ENCODE assay signal across 32 mouse cellular contexts in the genomic region with DNA sequence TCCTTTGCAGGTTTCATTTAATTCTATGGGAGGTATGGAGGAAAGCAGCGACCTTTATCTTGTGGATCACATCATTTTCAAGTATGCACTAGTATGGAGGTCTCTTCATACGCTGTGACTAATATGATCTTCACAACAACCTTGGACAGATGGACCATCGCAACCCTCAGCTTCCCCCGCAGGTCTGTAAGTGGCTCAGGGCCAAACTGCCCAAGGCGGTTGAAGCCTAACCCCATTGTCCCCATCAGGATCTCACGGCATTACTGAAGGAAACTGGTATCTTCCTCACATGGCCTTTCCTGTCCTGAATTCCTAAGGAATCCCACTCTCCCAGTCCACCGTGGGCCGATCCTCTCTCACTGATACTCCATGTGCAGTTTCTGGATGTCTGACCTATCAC.
"Had no signal": no experiment of that assay in that cellular context is flagged by ENCODE, and none has a peak within 500 bp of the region (broad histone marks: within the 10 kb centered on the region; RNA-seq: fewer than 3 reads in every experiment).

No protein-coding gene starts in this region.

- H3K9ac ChIP-seq: limb, embryonic 12.5 days; limb, embryonic 13.5 days; limb, embryonic 15.5 days; liver, embryonic 12.5 days; liver, embryonic 13.5 days; liver, embryonic 14.5 days; liver, embryonic 15.5 days; liver, postnatal 0 days; lung, embryonic 14.5 days; lung, embryonic 15.5 days; midbrain, embryonic 12.5 days; midbrain, embryonic 13.5 days; midbrain, embryonic 15.5 days; neural tube, embryonic 12.5 days; neural tube, embryonic 13.5 days had no signal

- H3K9me3 ChIP-seq: limb, embryonic 10.5 days; limb, embryonic 12.5 days; limb, embryonic 13.5 days; limb, embryonic 15.5 days; liver, embryonic 12.5 days; liver, embryonic 13.5 days; liver, embryonic 15.5 days; lung, embryonic 15.5 days; megakaryocyte, embryonic 14.5 days; midbrain, embryonic 10.5 days; midbrain, embryonic 12.5 days; midbrain, embryonic 13.5 days; midbrain, embryonic 15.5 days; neural tube, embryonic 12.5 days; neural tube, embryonic 13.5 days had no signal

- H3K4me2 ChIP-seq: limb, embryonic 12.5 days; limb, embryonic 13.5 days; limb, embryonic 15.5 days; liver, embryonic 11.5 days; liver, embryonic 12.5 days; liver, embryonic 13.5 days; liver, embryonic 15.5 days; lung, embryonic 14.5 days; lung, embryonic 15.5 days; midbrain, embryonic 11.5 days; midbrain, embryonic 12.5 days; midbrain, embryonic 13.5 days; midbrain, embryonic 15.5 days; neural tube, embryonic 12.5 days; neural tube, embryonic 13.5 days had no signal

- DNase-seq: left cerebral cortex, postnatal 4 days; liver; liver, embryonic 13.5 days; liver, postnatal 0 days; lung, adult 18-20 months; lung, adult 2 months; lung, embryonic 14.5 days; lung, postnatal 10 days; lung, postnatal 14 days; lung, postnatal 4 days; midbrain, embryonic 14.5 days had no signal

- H3K36me3 ChIP-seq: liver, embryonic 15.5 days; lung, embryonic 15.5 days had no signal

- H3K27me3 ChIP-seq: limb, embryonic 12.5 days; limb, embryonic 13.5 days; limb, embryonic 15.5 days; liver, embryonic 12.5 days; liver, embryonic 13.5 days; liver, embryonic 15.5 days; lung, embryonic 15.5 days; megakaryocyte, embryonic 14.5 days; midbrain, embryonic 12.5 days; midbrain, embryonic 13.5 days; midbrain, embryonic 15.5 days; neural tube, embryonic 12.5 days; neural tube, embryonic 13.5 days had no signal

- H3K27ac ChIP-seq: limb, embryonic 10.5 days; limb, embryonic 12.5 days; limb, embryonic 13.5 days; limb, embryonic 15.5 days; liver, embryonic 12.5 days; liver, embryonic 13.5 days; liver, embryonic 14.5 days; liver, embryonic 15.5 days; lung, embryonic 15.5 days; macrophage; midbrain, embryonic 10.5 days; midbrain, embryonic 12.5 days; midbrain, embryonic 13.5 days; midbrain, embryonic 15.5 days; neural tube, embryonic 12.5 days; neural tube, embryonic 13.5 days had no signal

- ATAC-seq: liver, embryonic 12.5 days; liver, postnatal 0 days; lung, postnatal 0 days; midbrain, embryonic 13.5 days; midbrain, embryonic 15.5 days; midbrain, embryonic 16.5 days had no signal

- H3K4me3 ChIP-seq: limb, embryonic 10.5 days; limb, embryonic 12.5 days; limb, embryonic 13.5 days; limb, embryonic 15.5 days; liver, embryonic 12.5 days; liver, embryonic 13.5 days; liver, embryonic 15.5 days; lung, embryonic 15.5 days; megakaryocyte, embryonic 14.5 days; midbrain, embryonic 10.5 days; midbrain, embryonic 12.5 days; midbrain, embryonic 13.5 days; midbrain, embryonic 15.5 days; myocyte; neural tube, embryonic 12.5 days; neural tube, embryonic 13.5 days had no signal
